Mouse (Mus musculus): ENCODE results near the gene Zg16. TPM values are rescaled to one million over a fixed set of nuclear protein-coding genes. Genes with fewer than 3 reads are reported as not detected.

Zg16 gene
- polyA plus RNA-seq, 1 experiment from 2014 or later, result not detected

DNA sequence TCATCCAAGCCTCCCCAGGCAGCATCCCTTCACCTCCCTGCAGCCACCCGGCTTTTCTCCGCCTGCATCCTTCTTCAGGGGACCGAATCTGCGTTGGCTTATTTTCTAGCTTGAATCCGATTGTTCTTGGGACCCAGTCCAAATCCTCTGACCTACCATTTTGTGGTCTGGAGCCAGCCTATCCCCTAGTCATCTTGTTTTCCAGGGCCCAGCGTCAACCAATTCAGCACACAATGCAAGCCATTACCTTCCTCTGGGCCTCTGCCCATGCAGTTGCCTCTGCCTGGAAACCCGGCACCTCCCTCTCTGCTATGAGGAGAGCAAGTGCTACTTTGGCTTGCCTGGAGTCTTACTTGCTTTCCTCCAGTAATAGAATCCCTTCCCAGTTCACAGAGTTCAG, 18.4 kb upstream of the Zg16 start:
- H3K4me2 ChIP-seq (ENCODE audit: low read length), result no peak overlapping the region
- H3K4me1 ChIP-seq (ENCODE audit: control insufficient read depth, insufficient read depth, low read depth, low read length), result peaks cover 5% of the 10 kb centered on the region
- ATAC-seq, result no peak
- peak overlapping the region; percentile 41; the same call in 1 of the 2 replicates for H3K27ac ChIP-seq (ENCODE audit: low read depth, low read length)
- no peaks in the 10 kb centered on the region for H3K9me3 ChIP-seq (ENCODE audit: control insufficient read depth, low read length)
- WGBS, result 61% methylated on average over 7 of the region's 7 CpGs
- H3K27me3 ChIP-seq (replicated peaks; ENCODE audit: control insufficient read depth, insufficient read depth, low read length), result no peaks in the 10 kb centered on the region
- no peak overlapping the region for H3K4me3 ChIP-seq (ENCODE audit: low read length)
- no peak overlapping the region for H3K9ac ChIP-seq (ENCODE audit: low read depth, low read length)
- no peaks in the 10 kb centered on the region for H3K36me3 ChIP-seq (ENCODE audit: control insufficient read depth, insufficient read depth, low read length)

DNA sequence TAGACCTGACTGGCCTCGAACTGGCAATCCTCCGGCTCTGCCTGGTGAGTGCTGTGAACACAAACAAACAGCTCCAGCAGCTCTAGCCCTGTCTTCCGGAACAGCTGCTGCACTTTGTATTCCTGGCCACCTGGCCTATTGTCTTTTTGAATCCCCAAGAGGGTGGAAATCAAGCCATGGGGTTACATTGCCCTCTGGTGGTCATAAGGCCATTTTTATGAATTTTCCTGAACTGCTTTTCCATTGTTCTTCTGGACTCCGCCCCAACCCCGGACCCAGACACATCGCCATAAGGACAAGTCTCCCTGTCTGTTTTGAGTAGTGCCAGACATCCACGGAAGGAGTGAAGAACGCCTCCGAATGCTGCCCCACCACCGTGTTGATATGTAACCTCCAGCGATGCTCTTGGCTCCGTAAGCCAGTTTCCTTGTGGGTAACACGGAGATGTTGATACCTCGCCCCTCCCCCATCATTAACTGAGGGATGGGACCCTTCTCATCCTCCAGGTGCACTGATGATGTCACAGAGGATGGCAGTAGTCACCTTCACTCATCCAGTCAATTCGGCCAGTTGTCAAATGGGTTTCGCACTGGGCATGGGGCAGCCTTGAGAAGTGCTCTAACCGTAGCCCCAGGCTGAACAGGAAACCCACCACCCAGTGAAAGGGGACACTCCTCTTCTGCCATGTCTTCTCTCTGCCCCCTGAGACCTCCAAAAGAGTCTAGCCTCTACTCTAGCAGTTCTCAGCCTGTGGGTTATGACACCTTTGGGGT, 17.6 kb upstream of the Zg16 start:
- Histone ChIP-seq H3K9me3 (ENCODE audit: control insufficient read depth, low read length) (no peaks in the 10 kb centered on the region), H3K27me3 (replicated peaks; ENCODE audit: control insufficient read depth, insufficient read depth, low read length) (no peaks in the 10 kb centered on the region), H3K4me1 (ENCODE audit: control insufficient read depth, insufficient read depth, low read depth, low read length) (peaks cover 5% of the 10 kb centered on the region), H3K9ac (ENCODE audit: low read depth, low read length) (peak overlapping the region; percentile 58), H3K4me3 (ENCODE audit: low read length) (peak overlapping the region; percentile 32), H3K36me3 (ENCODE audit: control insufficient read depth, insufficient read depth, low read length) (no peaks in the 10 kb centered on the region), H3K4me2 (ENCODE audit: low read length) (peak overlapping the region; percentile 53), H3K27ac (ENCODE audit: low read depth, low read length) (peak overlapping the region; percentile 70)
- 15% methylated on average over 17 of the region's 17 CpGs for WGBS
- peak; percentile 86 for ATAC-seq

DNA sequence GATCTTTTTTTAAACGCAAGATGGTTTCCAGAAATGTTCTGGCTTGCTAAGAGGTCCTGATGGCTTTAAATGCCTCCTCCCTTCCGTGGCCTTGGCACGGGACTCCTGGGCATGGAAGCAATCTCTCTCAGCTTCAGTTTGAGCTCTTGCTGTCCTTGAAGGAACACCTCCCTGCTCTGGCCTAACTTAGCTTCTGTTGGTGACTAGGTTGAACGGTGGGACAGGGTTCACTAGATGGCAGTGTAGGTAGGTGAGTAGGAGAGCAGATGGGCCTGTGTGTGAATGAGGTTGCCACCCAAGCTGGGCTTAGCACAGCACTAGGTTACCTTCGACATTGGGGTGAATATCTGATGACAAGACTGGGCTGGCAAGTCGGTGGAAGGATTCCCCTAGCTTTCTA, 16.8 kb upstream of the Zg16 start:
- H3K27ac ChIP-seq (ENCODE audit: low read depth, low read length), result peak overlapping the region; percentile 70; the same call in 1 of the 2 replicates
- 0 out of 2 replicates have a peak, but pooled peaks have one; percentile 50 for ATAC-seq
- H3K9me3 ChIP-seq (ENCODE audit: control insufficient read depth, low read length), result no peaks in the 10 kb centered on the region
- no peak overlapping the region for H3K4me3 ChIP-seq (ENCODE audit: low read length)
- H3K27me3 ChIP-seq (replicated peaks; ENCODE audit: control insufficient read depth, insufficient read depth, low read length), result no peaks in the 10 kb centered on the region
- H3K4me2 ChIP-seq (ENCODE audit: low read length), result no peak overlapping the region
- H3K9ac ChIP-seq (ENCODE audit: low read depth, low read length), result no peak overlapping the region
- peaks cover 5% of the 10 kb centered on the region for H3K4me1 ChIP-seq (ENCODE audit: control insufficient read depth, insufficient read depth, low read depth, low read length)
- WGBS, result 69% methylated on average over 6 of the region's 6 CpGs
- H3K36me3 ChIP-seq (ENCODE audit: control insufficient read depth, insufficient read depth, low read length), result no peaks in the 10 kb centered on the region

DNA sequence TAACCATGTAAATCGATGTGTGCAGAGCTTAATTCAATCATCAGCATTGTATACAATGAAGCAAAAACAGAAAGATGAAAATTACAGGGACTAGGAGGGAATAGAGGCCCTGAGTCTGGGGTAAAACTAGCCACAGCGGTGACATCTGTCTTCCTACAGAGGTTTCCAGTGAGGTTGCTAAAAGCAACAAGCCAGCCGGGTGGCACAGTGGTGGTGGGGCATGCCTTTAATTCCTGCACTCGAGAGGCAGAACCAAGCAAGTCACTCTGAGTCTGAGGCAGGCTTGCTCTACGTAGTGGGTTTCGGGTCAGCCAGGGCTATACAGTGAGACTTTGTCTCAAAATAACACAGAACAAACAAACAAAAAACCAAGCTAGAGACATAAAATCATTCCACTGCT, 15.0 kb upstream of the Zg16 start:
- Histone ChIP-seq H3K27ac (ENCODE audit: low read depth, low read length) (no peak overlapping the region), H3K4me2 (ENCODE audit: low read length) (no peak overlapping the region), H3K4me1 (ENCODE audit: control insufficient read depth, insufficient read depth, low read depth, low read length) (peaks cover 5% of the 10 kb centered on the region), H3K27me3 (replicated peaks; ENCODE audit: control insufficient read depth, insufficient read depth, low read length) (no peaks in the 10 kb centered on the region), H3K36me3 (ENCODE audit: control insufficient read depth, insufficient read depth, low read length) (no peaks in the 10 kb centered on the region), H3K9me3 (ENCODE audit: control insufficient read depth, low read length) (no peaks in the 10 kb centered on the region), H3K4me3 (ENCODE audit: low read length) (no peak overlapping the region), H3K9ac (ENCODE audit: low read depth, low read length) (no peak overlapping the region)
- ATAC-seq, result no peak
- WGBS, result 84% methylated on average over 6 of the region's 6 CpGs

DNA sequence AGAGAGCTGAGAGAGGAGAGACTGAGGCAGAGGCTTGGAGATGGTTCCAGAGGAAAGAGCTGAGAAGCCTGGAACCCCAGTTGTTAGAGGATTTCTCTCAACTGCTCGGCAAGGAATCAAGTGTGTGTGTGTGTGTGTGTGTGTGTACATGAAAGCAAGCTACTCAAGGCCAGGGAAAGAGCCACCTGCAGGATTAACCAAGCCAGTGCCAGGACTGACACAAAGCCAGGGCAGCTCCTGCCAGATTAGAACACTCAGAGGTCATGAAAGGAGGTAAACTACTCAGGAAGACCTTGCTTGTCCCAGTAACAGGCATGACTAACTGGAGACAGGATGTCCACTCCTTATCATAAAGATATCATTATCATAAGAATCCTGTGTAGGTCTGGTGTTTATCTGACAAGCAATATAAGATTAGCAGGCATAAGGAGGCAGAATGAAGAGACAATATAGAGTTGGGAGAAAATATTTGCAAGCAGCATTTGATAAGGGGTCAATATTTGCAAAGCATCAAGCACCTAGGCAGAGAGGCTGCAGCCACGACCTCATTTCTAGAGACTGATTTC, 14.4 kb upstream of the Zg16 start:
- H3K36me3 ChIP-seq (ENCODE audit: control insufficient read depth, insufficient read depth, low read length), result no peaks in the 10 kb centered on the region
- H3K9me3 ChIP-seq (ENCODE audit: control insufficient read depth, low read length), result no peaks in the 10 kb centered on the region
- no peak for ATAC-seq
- H3K9ac ChIP-seq (ENCODE audit: low read depth, low read length), result no peak overlapping the region
- no peak overlapping the region for H3K4me3 ChIP-seq (ENCODE audit: low read length)
- no peaks in the 10 kb centered on the region for H3K27me3 ChIP-seq (replicated peaks; ENCODE audit: control insufficient read depth, insufficient read depth, low read length)
- no peak overlapping the region for H3K27ac ChIP-seq (ENCODE audit: low read depth, low read length)
- no peak overlapping the region for H3K4me2 ChIP-seq (ENCODE audit: low read length)
- peaks cover 5% of the 10 kb centered on the region for H3K4me1 ChIP-seq (ENCODE audit: control insufficient read depth, insufficient read depth, low read depth, low read length)
- 43% methylated on average over 2 of the region's 2 CpGs for WGBS

DNA sequence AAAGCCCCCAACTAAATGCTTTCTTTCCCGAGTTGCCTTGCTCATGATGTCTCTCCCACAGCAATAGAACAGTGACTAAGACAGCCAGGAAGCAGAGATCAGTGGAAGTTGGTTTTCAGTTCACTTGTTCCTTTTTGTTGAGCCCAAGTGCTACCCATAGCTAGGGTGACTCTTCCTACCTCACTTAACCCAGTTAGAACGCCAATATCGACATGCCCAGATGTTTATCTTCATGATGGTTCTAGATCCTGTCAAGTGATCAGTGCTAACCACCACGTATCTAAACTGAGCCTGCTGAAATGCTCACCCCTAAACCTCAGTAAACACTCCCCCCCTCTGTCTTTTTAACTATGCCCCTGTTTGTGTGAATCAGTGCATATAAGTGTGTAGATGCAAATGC, 12.4 kb upstream of the Zg16 start:
- Histone ChIP-seq H3K4me3 (ENCODE audit: low read length) (no peak overlapping the region), H3K9ac (ENCODE audit: low read depth, low read length) (no peak overlapping the region), H3K4me1 (ENCODE audit: control insufficient read depth, insufficient read depth, low read depth, low read length) (peaks cover 3% of the 10 kb centered on the region), H3K27ac (ENCODE audit: low read depth, low read length) (no peak overlapping the region), H3K9me3 (ENCODE audit: control insufficient read depth, low read length) (no peaks in the 10 kb centered on the region), H3K4me2 (ENCODE audit: low read length) (no peak overlapping the region), H3K36me3 (ENCODE audit: control insufficient read depth, insufficient read depth, low read length) (no peaks in the 10 kb centered on the region), H3K27me3 (replicated peaks; ENCODE audit: control insufficient read depth, insufficient read depth, low read length) (no peaks in the 10 kb centered on the region)
- ATAC-seq, result no peak
- WGBS, result 90% methylated on average over 4 of the region's 4 CpGs

DNA sequence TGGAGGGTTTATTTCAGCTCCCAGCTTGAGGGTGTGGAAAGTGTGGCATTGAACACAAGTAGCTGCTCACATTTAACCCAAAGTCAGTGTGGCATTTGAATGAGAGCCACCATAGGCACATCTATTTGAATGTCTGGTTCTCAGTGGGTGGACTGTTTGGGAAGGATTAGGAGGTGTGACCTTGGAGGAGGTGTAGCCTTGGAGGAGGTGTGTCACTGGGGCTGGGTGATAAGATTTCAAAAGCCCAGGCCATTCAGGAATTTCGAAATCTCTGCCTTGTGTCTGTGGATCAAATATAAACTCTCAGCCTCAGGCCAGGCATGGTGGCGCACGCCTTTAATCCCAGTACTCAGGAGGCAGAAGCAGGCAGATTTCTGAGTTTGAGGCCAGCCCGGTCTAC, 11.8 kb upstream of the Zg16 start:
- Histone ChIP-seq H3K36me3 (ENCODE audit: control insufficient read depth, insufficient read depth, low read length) (no peaks in the 10 kb centered on the region), H3K4me2 (ENCODE audit: low read length) (no peak overlapping the region), H3K4me3 (ENCODE audit: low read length) (no peak overlapping the region), H3K9me3 (ENCODE audit: control insufficient read depth, low read length) (no peaks in the 10 kb centered on the region), H3K27ac (ENCODE audit: low read depth, low read length) (no peak overlapping the region), H3K4me1 (ENCODE audit: control insufficient read depth, insufficient read depth, low read depth, low read length) (no peaks in the 10 kb centered on the region), H3K27me3 (replicated peaks; ENCODE audit: control insufficient read depth, insufficient read depth, low read length) (no peaks in the 10 kb centered on the region), H3K9ac (ENCODE audit: low read depth, low read length) (no peak overlapping the region)
- WGBS, result 89% methylated on average over 4 of the region's 4 CpGs
- no peak for ATAC-seq

DNA sequence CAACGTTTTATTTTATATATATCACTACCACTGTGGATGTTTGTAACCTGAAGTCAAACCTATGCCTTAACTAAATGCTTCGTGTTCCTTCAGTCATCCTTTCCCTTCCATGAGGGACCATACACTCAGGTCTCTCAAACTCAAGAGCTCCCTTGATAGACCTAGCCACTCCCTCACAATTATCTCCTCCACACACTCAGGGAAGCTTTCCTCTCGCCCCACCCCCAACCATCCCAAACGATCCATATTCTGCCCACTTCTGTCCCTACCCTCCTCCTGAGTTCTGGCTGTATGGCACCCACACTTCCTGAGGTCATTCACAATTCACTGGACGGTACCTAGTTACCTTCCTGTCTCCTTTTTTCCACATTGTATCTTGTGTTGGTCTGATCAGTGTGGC, 11.4 kb upstream of the Zg16 start:
- no peak for ATAC-seq

DNA sequence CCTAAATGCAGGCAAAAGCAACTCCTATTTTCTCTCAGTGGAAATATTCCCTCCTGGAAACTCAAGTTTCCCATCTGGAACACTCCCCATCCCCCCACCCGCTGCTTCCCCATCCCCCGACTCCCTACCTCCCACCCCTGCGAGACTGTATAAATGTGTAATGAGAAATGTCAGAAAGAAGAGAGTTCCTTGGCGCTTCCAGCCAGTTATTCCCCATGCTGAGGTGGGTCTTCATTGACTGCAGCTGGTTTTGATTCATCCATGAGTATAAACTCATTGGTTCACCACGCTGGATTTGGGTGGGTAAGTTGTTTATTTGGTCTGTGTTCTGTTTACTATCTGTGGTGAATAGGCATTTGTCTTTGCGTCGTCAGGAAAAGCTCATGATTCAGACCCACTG, 9.3 kb upstream of the Zg16 start:
- Histone ChIP-seq H3K4me1 (ENCODE audit: control insufficient read depth, insufficient read depth, low read depth, low read length) (no peaks in the 10 kb centered on the region), H3K4me3 (ENCODE audit: low read length) (no peak overlapping the region), H3K36me3 (ENCODE audit: control insufficient read depth, insufficient read depth, low read length) (no peaks in the 10 kb centered on the region), H3K27ac (ENCODE audit: low read depth, low read length) (no peak overlapping the region), H3K4me2 (ENCODE audit: low read length) (no peak overlapping the region), H3K9ac (ENCODE audit: low read depth, low read length) (no peak overlapping the region), H3K9me3 (ENCODE audit: control insufficient read depth, low read length) (no peaks in the 10 kb centered on the region), H3K27me3 (replicated peaks; ENCODE audit: control insufficient read depth, insufficient read depth, low read length) (no peaks in the 10 kb centered on the region)
- no peak for ATAC-seq
- WGBS, result 68% methylated on average over 7 of the region's 7 CpGs

More for the DNA sequence above, 11.4 kb upstream of the Zg16 start:
- Histone ChIP-seq H3K4me1 (ENCODE audit: control insufficient read depth, insufficient read depth, low read depth, low read length) (no peaks in the 10 kb centered on the region), H3K9ac (ENCODE audit: low read depth, low read length) (no peak overlapping the region), H3K27ac (ENCODE audit: low read depth, low read length) (no peak overlapping the region), H3K27me3 (replicated peaks; ENCODE audit: control insufficient read depth, insufficient read depth, low read length) (no peaks in the 10 kb centered on the region), H3K4me3 (ENCODE audit: low read length) (no peak overlapping the region), H3K36me3 (ENCODE audit: control insufficient read depth, insufficient read depth, low read length) (no peaks in the 10 kb centered on the region), H3K9me3 (ENCODE audit: control insufficient read depth, low read length) (no peaks in the 10 kb centered on the region), H3K4me2 (ENCODE audit: low read length) (no peak overlapping the region)
- 83% methylated on average over 5 of the region's 5 CpGs for WGBS

Measured in hindbrain, embryonic 16.5 days (tissue).